Mouse (Mus musculus) testis, adult 2 months (tissue): ENCODE data around the gene 4930435E12Rik. TPM values are rescaled to one million over a fixed set of nuclear protein-coding genes. Genes with fewer than 3 reads are reported as not detected.

Experiments
- H3K27ac ChIP-seq: fragments of 200-500 bp; 2 replicates; pipeline ENCODE4 v1.5.1; 2012; ENCODE audit warnings: low read depth, low read length; ENCODE audit not compliant: control insufficient read depth, insufficient read depth
- H3K27me3 ChIP-seq: fragments of 200-500 bp; 2 replicates; pipeline ENCODE4 v1.6.1; 2012; ENCODE audit warnings: mild to moderate bottlenecking, low read length, moderate library complexity; ENCODE audit not compliant: control insufficient read depth, insufficient read depth
- H3K36me3 ChIP-seq: fragments of 200-500 bp; 2 replicates; pipeline ENCODE4 v1.6.1; 2012; ENCODE audit warnings: mild to moderate bottlenecking, low read length; ENCODE audit not compliant: control insufficient read depth, insufficient read depth
- H3K4me1 ChIP-seq: fragments of 200-500 bp; 2 replicates; pipeline ENCODE4 v1.6.1; 2012; ENCODE audit warnings: low read length; ENCODE audit not compliant: control insufficient read depth, insufficient read depth
- H3K4me3 ChIP-seq: fragments of 200-500 bp; 2 replicates; pipeline ENCODE4 v1.5.1; 2012; ENCODE audit warnings: low read depth, mild to moderate bottlenecking, low read length, moderate library complexity, mixed read lengths; ENCODE audit not compliant: control insufficient read depth
- CTCF ChIP-seq: fragments of 200-500 bp; IDR thresholded peaks from 2 replicates; pipeline ENCODE4 v1.5.1; 2012; ENCODE audit warnings: low read depth, mild to moderate bottlenecking, inconsistent platforms, low read length, moderate library complexity; ENCODE audit not compliant: control insufficient read depth, insufficient read depth, insufficient replicate concordance
- POLR2A ChIP-seq: fragments of 200-500 bp; IDR thresholded peaks from 2 replicates; pipeline ENCODE4 v1.6.1; 2012; ENCODE audit warnings: low read depth, mild to moderate bottlenecking, inconsistent platforms, low read length, moderate library complexity; ENCODE audit not compliant: control insufficient read depth
- polyA plus RNA-seq: library from polyadenylated mRNA; depleted of rRNA; stranded (reverse); fragments of >200 nt; gene quantifications from 2 replicates; pipeline ENCODE4 v1.2.3, GENCODE M21; 2012

The 4930435E12Rik gene
- polyA plus RNA-seq, 1 experiment, result 79.1 TPM

GRCm38 (mm10) chr16:38800091-38800490 is 28.5 kb downstream of the 4930435E12Rik start, which contains the start of gene Upk1b:
Gene Upk1b, minus strand, starts transcription at chr16:38800328.
- Histone ChIP-seq H3K27ac (no peak within 1 kb of the TSS), H3K4me3 (no peak within 1 kb of the TSS), H3K27me3 (no peaks in the 10 kb centered on the region), H3K36me3 (no peaks in the 10 kb centered on the region), H3K4me1 (peaks cover 5% of the 10 kb centered on the region)
- no peak for TF ChIP-seq POLR2A
- TF ChIP-seq CTCF, result no peak

DNA sequence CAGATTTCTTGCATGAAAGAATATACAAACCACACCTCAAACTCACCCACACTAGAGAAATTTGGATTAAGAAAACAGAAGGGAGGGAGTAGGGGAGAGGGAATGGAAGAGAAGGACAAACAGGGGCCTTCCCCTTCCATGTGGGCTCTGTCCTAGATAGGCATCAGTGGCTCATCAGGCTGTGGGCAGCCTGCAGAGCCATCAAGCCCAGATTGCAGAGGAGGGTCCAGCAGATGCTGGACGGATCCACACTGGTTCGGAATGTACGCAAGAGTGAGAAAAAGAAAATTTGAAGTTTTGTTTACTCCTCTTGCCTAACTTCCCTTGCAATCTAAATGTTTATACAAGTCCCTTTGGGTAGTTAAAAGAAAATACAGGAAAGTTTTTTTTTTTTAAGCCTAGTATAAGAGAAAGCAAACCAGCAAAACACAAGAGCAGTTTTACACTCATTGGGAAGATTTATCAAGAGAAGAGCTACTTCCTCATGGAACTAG is 29.5 kb downstream of the 4930435E12Rik start:
- Histone ChIP-seq H3K27ac (no peak overlapping the region), H3K4me3 (no peak overlapping the region), H3K27me3 (no peaks in the 10 kb centered on the region), H3K4me1 (peaks cover 5% of the 10 kb centered on the region), H3K36me3 (no peaks in the 10 kb centered on the region)
- TF ChIP-seq CTCF (no peak), POLR2A (no peak)

DNA sequence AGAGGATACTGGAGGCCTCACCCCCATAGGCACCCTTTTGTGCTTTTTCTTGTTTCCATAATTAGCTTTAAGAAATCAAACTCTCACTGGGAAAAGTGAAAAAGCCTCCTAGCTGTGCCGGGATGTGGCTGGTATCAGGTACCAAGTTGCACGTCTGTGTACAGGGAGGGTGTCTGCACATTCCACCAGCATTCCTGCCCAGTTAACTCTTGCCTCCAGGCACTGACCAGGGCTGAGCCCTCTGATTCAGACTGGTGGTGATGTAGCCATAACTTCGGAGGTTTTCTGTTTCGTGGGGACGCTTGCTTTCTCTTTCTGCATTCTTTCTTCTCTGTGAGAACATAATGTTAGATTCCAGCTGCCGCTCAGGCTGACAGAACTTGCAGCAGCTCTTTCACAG is 35.4 kb downstream of the 4930435E12Rik start:
- no peak overlapping the region for H3K4me3 ChIP-seq
- no peaks in the 10 kb centered on the region for H3K36me3 ChIP-seq
- peaks cover 11% of the 10 kb centered on the region for H3K4me1 ChIP-seq
- no peak overlapping the region for H3K27ac ChIP-seq
- no peak for TF ChIP-seq POLR2A
- no peak for TF ChIP-seq CTCF
- H3K27me3 ChIP-seq, result no peaks in the 10 kb centered on the region

DNA sequence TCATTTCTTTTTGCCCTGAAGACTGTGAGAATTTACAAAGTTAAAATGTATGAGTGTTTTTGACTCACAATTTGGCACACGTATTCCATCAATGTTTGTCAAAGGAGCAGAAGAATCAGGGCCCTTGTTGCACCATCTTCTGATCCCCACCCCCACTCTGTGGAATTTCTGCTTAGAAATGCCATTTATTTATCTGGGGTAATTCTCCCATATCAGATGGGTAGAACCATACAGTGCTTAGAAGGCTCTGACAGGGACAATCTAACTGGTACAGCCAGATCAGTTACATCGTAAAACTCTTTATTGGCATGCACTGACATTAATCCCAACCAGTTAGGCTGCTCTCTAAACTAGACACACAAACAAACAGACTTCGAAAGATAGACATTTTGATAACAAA is 38.6 kb downstream of the 4930435E12Rik start:
- Histone ChIP-seq H3K36me3 (no peaks in the 10 kb centered on the region), H3K27ac (no peak overlapping the region), H3K4me3 (no peak overlapping the region), H3K4me1 (peaks cover 11% of the 10 kb centered on the region), H3K27me3 (no peaks in the 10 kb centered on the region)
- no peak for TF ChIP-seq CTCF
- TF ChIP-seq POLR2A, result no peak

- Histone ChIP-seq H3K27ac (no peak overlapping the region), H3K4me3 (no peak overlapping the region), H3K4me1 (peaks cover 11% of the 10 kb centered on the region), H3K36me3 (no peaks in the 10 kb centered on the region), H3K27me3 (no peaks in the 10 kb centered on the region)
- TF ChIP-seq CTCF (no peak), POLR2A (no peak)
Measured at GRCm38 (mm10) chr16:38789016-38789415, 39.5 kb downstream of the 4930435E12Rik start.

DNA sequence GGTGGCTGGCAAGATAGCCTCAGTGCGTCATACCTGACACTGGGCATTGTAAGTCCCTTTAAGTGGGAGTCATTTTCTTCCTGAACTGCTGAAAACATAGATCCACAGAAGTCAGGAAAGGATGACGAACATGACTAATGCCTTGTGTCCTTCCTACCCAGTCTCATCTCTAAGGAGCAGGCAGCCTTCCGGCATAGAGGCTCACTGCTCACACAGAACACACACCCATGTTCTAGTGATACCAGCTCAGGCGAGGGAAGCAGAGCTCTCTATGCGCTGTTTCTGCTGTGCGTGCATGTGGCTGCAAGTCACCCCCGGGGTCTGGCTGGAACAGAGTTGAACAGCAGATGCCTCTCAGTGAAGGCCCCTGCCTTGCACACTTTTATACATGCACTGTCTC is 43.2 kb downstream of the 4930435E12Rik start:
- no peaks in the 10 kb centered on the region for H3K36me3 ChIP-seq
- no peak overlapping the region for H3K27ac ChIP-seq
- no peaks in the 10 kb centered on the region for H3K27me3 ChIP-seq
- no peaks in the 10 kb centered on the region for H3K4me1 ChIP-seq
- H3K4me3 ChIP-seq, result no peak overlapping the region
- TF ChIP-seq POLR2A (no peak), CTCF (no peak)

GRCm38 (mm10) chr16:38782524-38783067 is 46.0 kb downstream of the 4930435E12Rik start:
- no peak for TF ChIP-seq CTCF
- no peak for TF ChIP-seq POLR2A
- no peak overlapping the region for H3K4me3 ChIP-seq
- H3K36me3 ChIP-seq, result no peaks in the 10 kb centered on the region
- H3K27ac ChIP-seq, result no peak overlapping the region
- H3K27me3 ChIP-seq, result no peaks in the 10 kb centered on the region
- H3K4me1 ChIP-seq, result no peaks in the 10 kb centered on the region
